ENCODE assay signal across 18 mouse cellular contexts in genomic region chr8:110892913-110893312, GRCm38 (mm10). TPM values are rescaled to one million over a fixed set of nuclear protein-coding genes. Genes with fewer than 3 reads are reported as not detected.
A peak's percentile ranks its signal among the peaks of the same experiment; 100 is the strongest.
DNase-seq lines count a peak whose midpoint lies in the region; TF ChIP-seq lines count a peak whose summit lies in the region.
"Had no signal": no experiment of that assay in that cellular context is flagged by ENCODE, and none has a peak within 500 bp of the region (broad histone marks: within the 10 kb centered on the region; RNA-seq: fewer than 3 reads in every experiment).

No protein-coding gene starts in this region.

- no peak overlapping the region for H3K4me3 ChIP-seq in cerebellum, adult 2 months (replicated peaks; ENCODE audit: insufficient read depth, low read depth, low read length)
- H3K4me3 ChIP-seq: embryonic facial prominence, embryonic 12.5 days; forebrain, embryonic 15.5 days; heart, embryonic 10.5 days; hindbrain, embryonic 13.5 days had no signal

- H3K4me1 ChIP-seq in cerebellum, adult 2 months (ENCODE audit: control insufficient read depth, insufficient read depth, low read length) = peaks cover 37% of the 10 kb centered on the region
- H3K4me1 ChIP-seq: embryonic facial prominence, embryonic 12.5 days; forebrain, embryonic 15.5 days; hindbrain, embryonic 13.5 days had no signal

- H3K27me3 ChIP-seq in cerebellum, adult 2 months (ENCODE audit: control insufficient read depth, insufficient read depth, low read length) = no peaks in the 10 kb centered on the region
- H3K27me3 ChIP-seq: CH12.LX; embryonic facial prominence, embryonic 12.5 days; forebrain, embryonic 15.5 days; hindbrain, embryonic 13.5 days; Patski had no signal

- peak overlapping the region; percentile 1; the same call in 1 of the 2 replicates for H3K27ac ChIP-seq in cerebellum, adult 2 months (ENCODE audit: insufficient read depth, low read length)
- H3K27ac ChIP-seq: embryonic facial prominence, embryonic 12.5 days; forebrain, embryonic 15.5 days; heart, embryonic 10.5 days; hindbrain, embryonic 13.5 days; hindbrain, postnatal 0 days had no signal

- no peak for TF ChIP-seq POLR2A in cerebellum, adult 2 months (IDR thresholded peaks at IDR 0.05; ENCODE audit: borderline replicate concordance, insufficient read depth, low read length)

- DNase-seq in cerebellum, adult 11 months = peak; percentile 66
- peak; percentile 66 to 89 for DNase-seq in cerebellum, adult 2 months
- peak; percentile 66 to 69 for DNase-seq in cerebellum, postnatal 10 days
- DNase-seq in left cerebral cortex, adult 8-10 months (ENCODE audit: low spot score in 2 of 2) = no peak
- DNase-seq in layer of hippocampus, adult 9-11 months = no peak
- no peak for DNase-seq in frontal cortex, adult 2 months (ENCODE audit: extremely low spot score in 1 of 2, low spot score in 1 of 2)
- DNase-seq: adrenal gland, postnatal 36 days; gastrocnemius, postnatal 10 days; heart, adult 18-20 months; heart, postnatal 10 days; kidney, adult 11 months had no signal

- TF ChIP-seq CTCF in cerebellum, adult 2 months (IDR thresholded peaks at IDR 0.05; ENCODE audit: borderline replicate concordance, insufficient read depth, low read depth, low read length) = no peak

- WGBS in cerebellum, adult 2 months = 31% methylated on average over 2 of the region's 2 CpGs

RNA-seq across cellular contexts. Expression of gene Fuk, which starts 9.4 kb away (rescaled TPM):
- 27.1 and 31.0 TPM in 2 replicates for polyA plus RNA-seq in cerebellum, adult 2 months (2012; rRNA removed)
- 10 to 100 TPM; 16.7 to 20.2 (median 19.4) TPM for total RNA-seq in left cerebral cortex, adult 8-10 months (2022)
- 15.8 and 18.4 TPM in 2 replicates for polyA plus RNA-seq in frontal cortex, adult 2 months (2012; rRNA removed)

RNA-seq across cellular contexts. Expression of gene St3gal2, which starts 26.8 kb away (rescaled TPM):
- 81.1 and 88.6 TPM in 2 replicates for polyA plus RNA-seq in cerebellum, adult 2 months (2012; rRNA removed)
- total RNA-seq in left cerebral cortex, adult 8-10 months (2022) = 10 to 100 TPM; 87.8 to 95.6 (median 94.6) TPM
- 48.0 and 56.7 TPM in 2 replicates for polyA plus RNA-seq in frontal cortex, adult 2 months (2012; rRNA removed)

RNA-seq across cellular contexts. Expression of gene Sf3b3, which starts 46.3 kb away (rescaled TPM):
- 44.5 and 49.9 TPM in 2 replicates for polyA plus RNA-seq in cerebellum, adult 2 months (2012; rRNA removed)
- 10 to 100 TPM; 58.6 to 66.2 (median 60.5) TPM for total RNA-seq in left cerebral cortex, adult 8-10 months (2022)
- 39.5 and 39.9 TPM in 2 replicates for polyA plus RNA-seq in frontal cortex, adult 2 months (2012; rRNA removed)

RNA-seq across cellular contexts. Expression of gene Cog4, which starts 46.5 kb away (rescaled TPM):
- 56.5 and 60.2 TPM in 2 replicates for polyA plus RNA-seq in cerebellum, adult 2 months (2012; rRNA removed)
- 10 to 100 TPM; 50.2 to 56.8 (median 54.5) TPM for total RNA-seq in left cerebral cortex, adult 8-10 months (2022)
- polyA plus RNA-seq in frontal cortex, adult 2 months (2012; rRNA removed) = 37.2 and 40.9 TPM in 2 replicates

Comparison
In these comparisons a context has a peak if more than half of its experiments do, and no peak if none do; other contexts are left out.
1. DNase-seq: peak in cerebellum, adult 11 months (single experiment), cerebellum, adult 2 months (2 of 2) and cerebellum, postnatal 10 days (2 of 2); none in left cerebral cortex, adult 8-10 months (0 of 2), layer of hippocampus, adult 9-11 months (single experiment) and frontal cortex, adult 2 months (0 of 2).